Mouse (Mus musculus) intestine, postnatal 0 days (tissue): ENCODE measurements around the gene Snhg11. TPM values are rescaled to one million over a fixed set of nuclear protein-coding genes. Genes with fewer than 3 reads are reported as not detected.

Source experiments
- ATAC-seq: fragments of 200-750 bp; cut with Nextera tagmentation; 2 replicates; pipeline ENCODE4 v1.8.0; 2017; ENCODE audit warnings: mild to moderate bottlenecking, moderate TSS enrichment, moderate library complexity
- H3K27ac ChIP-seq: fragments of 300-500 bp; sonication (generic); 2 replicates; pipeline ENCODE4 v1.5.1; 2014; ENCODE audit warnings: mild to moderate bottlenecking, low read depth, low read length, moderate library complexity
- H3K27me3 ChIP-seq: fragments of 300-500 bp; sonication (generic); replicated peaks from 2 replicates; pipeline ENCODE4 v1.6.1; 2014; ENCODE audit warnings: low read length, mixed read lengths; ENCODE audit not compliant: control insufficient read depth, insufficient read depth
- H3K36me3 ChIP-seq: fragments of 300-500 bp; sonication (generic); 2 replicates; pipeline ENCODE4 v1.6.1; 2014; ENCODE audit warnings: mild to moderate bottlenecking, moderate library complexity; ENCODE audit not compliant: control insufficient read depth, insufficient read depth
- H3K4me1 ChIP-seq: fragments of 300-500 bp; sonication (generic); replicated peaks from 2 replicates; pipeline ENCODE4 v1.6.1; 2014; ENCODE audit warnings: antibody characterized with exemption, low read length, mixed read lengths; ENCODE audit not compliant: control insufficient read depth, insufficient read depth
- H3K4me2 ChIP-seq: fragments of 300-500 bp; sonication (generic); replicated peaks from 2 replicates; pipeline ENCODE4 v1.6.1; 2014; ENCODE audit warnings: low read depth, mild to moderate bottlenecking, moderate library complexity
- H3K4me3 ChIP-seq: fragments of 300-500 bp; sonication (generic); 2 replicates; pipeline ENCODE4 v1.5.1; 2014; ENCODE audit warnings: low read depth, low read length
- H3K9ac ChIP-seq: fragments of 300-500 bp; sonication (generic); 2 replicates; pipeline ENCODE4 v1.6.1; 2014; ENCODE audit warnings: mild to moderate bottlenecking, low read depth, low read length
- H3K9me3 ChIP-seq: fragments of 300-500 bp; sonication (generic); 2 replicates; pipeline ENCODE4 v1.6.1; 2016; ENCODE audit warnings: mixed run types; ENCODE audit not compliant: control insufficient read depth
- CTCF ChIP-seq: sonication (generic); IDR thresholded peaks from 2 replicates; pipeline ENCODE4 v1.5.1; 2016; ENCODE audit warnings: low read depth, mild to moderate bottlenecking, control low read depth, antibody characterized with exemption, moderate library complexity
- WGBS: fragments of 180-500 bp; shearing (Covaris S2); extraction: QIAGEN DNeasy Blood & Tissue Kit; methylation state at CpG from one replicate; pipeline ENCODE4 v1.1.7; 2014; 5-methylcytosine and 5-hydroxymethylcytosine counted together
- polyA plus RNA-seq: library from polyadenylated mRNA; unstranded; fragments of >200 nt; fragmentation: Nextera tagmentation; extraction: Ambion mirVana; gene quantifications from 2 replicates; pipeline ENCODE4 v1.2.1, GENCODE M21; 2015

Gene Snhg11
- polyA plus RNA-seq, 1 experiment from 2014 or later: 1.9 TPM

GRCm38 (mm10) chr2:158367654-158368053, 7.8 kb upstream of the Snhg11 start:
- H3K36me3 ChIP-seq: no peaks in the 10 kb centered on the region
- no peaks in the 10 kb centered on the region for H3K27me3 ChIP-seq
- H3K4me2 ChIP-seq: no peak overlapping the region
- H3K4me1 ChIP-seq: no peaks in the 10 kb centered on the region
- TF ChIP-seq CTCF: no peak
- H3K27ac ChIP-seq: no peak overlapping the region
- H3K9ac ChIP-seq: no peak overlapping the region
- no peak overlapping the region for H3K4me3 ChIP-seq
- ATAC-seq: no peak
- WGBS: 76% methylated on average over 5 of the region's 5 CpGs
- H3K9me3 ChIP-seq: no peaks in the 10 kb centered on the region

- no peaks in the 10 kb centered on the region for H3K36me3 ChIP-seq
- H3K4me3 ChIP-seq: no peak overlapping the region
- no peak for TF ChIP-seq CTCF
- 92% methylated on average over 8 of the region's 8 CpGs for WGBS
- H3K27me3 ChIP-seq: no peaks in the 10 kb centered on the region
- ATAC-seq: no peak
- H3K9me3 ChIP-seq: no peaks in the 10 kb centered on the region
- H3K9ac ChIP-seq: no peak overlapping the region
- H3K4me1 ChIP-seq: no peaks in the 10 kb centered on the region
- H3K4me2 ChIP-seq: no peak overlapping the region
- H3K27ac ChIP-seq: no peak overlapping the region
Observed at GRCm38 (mm10) chr2:158368313-158368712, 7.1 kb upstream of the Snhg11 start.

DNA sequence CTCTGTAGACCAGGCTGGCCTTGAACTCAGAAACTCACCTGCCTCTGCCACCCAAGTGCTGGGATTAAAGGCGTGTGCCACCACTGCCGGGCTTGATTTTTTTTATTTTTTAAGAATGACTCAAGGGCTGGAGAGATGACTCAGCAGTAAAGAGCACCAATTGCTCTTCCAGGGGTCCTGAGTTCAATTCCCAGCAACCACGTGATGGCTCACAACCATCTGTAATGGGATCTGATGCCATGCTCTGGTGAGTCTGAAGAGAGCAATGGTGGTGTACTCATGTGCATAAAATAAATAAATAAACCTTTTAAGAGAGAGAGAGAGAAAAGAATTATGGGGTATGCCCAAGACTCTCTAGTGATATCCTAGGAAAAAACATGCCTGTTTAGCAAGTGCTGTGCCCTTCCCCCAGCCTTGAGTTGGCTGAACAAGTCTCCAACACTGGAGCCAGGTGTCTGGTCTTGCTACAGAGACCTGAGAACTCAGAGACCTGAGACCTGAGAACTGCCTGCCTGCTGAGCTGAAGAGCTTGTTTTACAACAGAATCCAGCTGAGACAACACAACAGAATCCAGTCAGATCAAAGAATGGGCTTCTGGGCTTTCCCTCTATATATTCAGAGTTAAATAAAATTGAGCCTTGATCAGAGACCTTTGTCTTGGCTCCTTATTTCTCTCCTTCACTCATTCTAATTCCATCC, 5.8 kb upstream of the Snhg11 start:
- 0 out of 2 replicates have a peak, but pooled peaks cover 3% of the 10 kb centered on the region for H3K27me3 ChIP-seq
- TF ChIP-seq CTCF: no peak
- 81% methylated on average over 3 of the region's 3 CpGs for WGBS
- no peak overlapping the region for H3K4me3 ChIP-seq
- H3K36me3 ChIP-seq: no peaks in the 10 kb centered on the region
- no peak overlapping the region for H3K9ac ChIP-seq
- H3K4me1 ChIP-seq: no peaks in the 10 kb centered on the region
- no peak overlapping the region for H3K27ac ChIP-seq
- H3K9me3 ChIP-seq: no peaks in the 10 kb centered on the region
- no peak for ATAC-seq
- no peak overlapping the region for H3K4me2 ChIP-seq

- no peaks in the 10 kb centered on the region for H3K9me3 ChIP-seq
- no peaks in the 10 kb centered on the region for H3K36me3 ChIP-seq
- H3K27me3 ChIP-seq: peaks cover 7% of the 10 kb centered on the region; the same call in 1 of the 2 replicates
- no peak overlapping the region for H3K4me2 ChIP-seq
- no peak overlapping the region for H3K27ac ChIP-seq
- H3K4me3 ChIP-seq: no peak overlapping the region
- 21% methylated on average over 5 of the region's 5 CpGs for WGBS
- H3K9ac ChIP-seq: no peak overlapping the region
- ATAC-seq: no peak
- TF ChIP-seq CTCF: no peak
- H3K4me1 ChIP-seq: no peaks in the 10 kb centered on the region
Observed at GRCm38 (mm10) chr2:158370173-158370550, 5.3 kb upstream of the Snhg11 start.

DNA sequence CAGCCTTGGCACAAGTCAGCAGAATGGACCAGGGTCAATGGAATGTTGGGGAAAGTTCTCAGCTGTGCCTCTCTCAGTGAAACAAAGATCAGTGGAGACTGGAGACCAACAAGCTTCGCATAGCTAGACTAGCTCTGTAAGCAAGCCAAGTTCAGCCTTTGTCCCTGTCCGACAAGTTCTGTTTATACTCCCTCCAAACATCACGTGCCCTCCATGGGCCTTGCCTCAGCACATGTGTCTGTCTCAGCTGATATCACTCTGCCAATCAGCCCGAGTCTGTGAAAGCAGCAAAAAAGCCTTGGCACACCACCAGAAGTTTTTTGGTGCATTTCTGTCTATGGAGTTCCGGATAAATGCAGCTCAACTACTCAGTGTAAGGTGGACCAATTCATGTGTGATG, 2.4 kb upstream of the Snhg11 start:
- Histone ChIP-seq H3K27me3 (peaks cover 21% of the 10 kb centered on the region), H3K36me3 (no peaks in the 10 kb centered on the region), H3K4me1 (no peaks in the 10 kb centered on the region), H3K4me3 (no peak overlapping the region), H3K4me2 (no peak overlapping the region), H3K27ac (no peak overlapping the region), H3K9me3 (no peaks in the 10 kb centered on the region), H3K9ac (no peak overlapping the region)
- TF ChIP-seq CTCF: no peak
- WGBS: 36% methylated on average over 5 of the region's 5 CpGs
- no peak for ATAC-seq

GRCm38 (mm10) chr2:158373516-158373915, 1.9 kb upstream of the Snhg11 start:
- TF ChIP-seq CTCF: no peak
- no peaks in the 10 kb centered on the region for H3K9me3 ChIP-seq
- no peak overlapping the region for H3K9ac ChIP-seq
- no peak overlapping the region for H3K4me3 ChIP-seq
- no peaks in the 10 kb centered on the region for H3K36me3 ChIP-seq
- no peaks in the 10 kb centered on the region for H3K4me1 ChIP-seq
- H3K27ac ChIP-seq: no peak overlapping the region
- no peak for ATAC-seq
- H3K4me2 ChIP-seq: no peak overlapping the region
- H3K27me3 ChIP-seq: peaks cover 21% of the 10 kb centered on the region
- WGBS: 68% methylated on average over 7 of the region's 7 CpGs
